Mouse (Mus musculus): ENCODE results near the gene Selplg. TPM values are rescaled to one million over a fixed set of nuclear protein-coding genes. Genes with fewer than 3 reads are reported as not detected.
"Not testable (repeated sequence)": the region's sequence is repeated elsewhere in the genome, so short reads cannot be mapped to it uniquely, and the experiment has no call there.

Selplg gene
- total RNA-seq, 2 experiments from 2014 or later = 0.43 to 1.2 TPM

GRCm38 (mm10) chr5:113791197-113792095 lies 41.0 kb downstream of the Selplg start:
- no peak for DNase-seq

GRCm38 (mm10) chr5:113790453-113791196 lies 41.8 kb downstream of the Selplg start:
- no peak for DNase-seq

GRCm38 (mm10) chr5:113789075-113789788 lies 43.2 kb downstream of the Selplg start:
- DNase-seq = peak; percentile 58

- DNase-seq = no peak
These were observed 43.8 kb downstream of the Selplg start for GRCm38 (mm10) chr5:113788645-113789044.

GRCm38 (mm10) chr5:113786985-113787384 lies 45.5 kb downstream of the Selplg start:
- DNase-seq = no peak

GRCm38 (mm10) chr5:113784104-113784503 lies 48.3 kb downstream of the Selplg start:
- not testable (repeated sequence) for DNase-seq

- peak; percentile 74 for DNase-seq
These were observed 48.9 kb downstream of the Selplg start for GRCm38 (mm10) chr5:113783581-113784001.

- no peak for DNase-seq
These were observed 49.8 kb downstream of the Selplg start for GRCm38 (mm10) chr5:113782624-113783023.

- DNase-seq = no peak
These were observed 50.6 kb downstream of the Selplg start for GRCm38 (mm10) chr5:113781875-113782274.

GRCm38 (mm10) chr5:113781254-113781653 lies 51.2 kb downstream of the Selplg start:
- no peak for DNase-seq

GRCm38 (mm10) chr5:113780763-113781162 lies 51.7 kb downstream of the Selplg start:
- no peak for DNase-seq

GRCm38 (mm10) chr5:113780082-113780752 lies 52.2 kb downstream of the Selplg start:
- DNase-seq = no peak

GRCm38 (mm10) chr5:113779569-113779968 lies 52.9 kb downstream of the Selplg start:
- DNase-seq = no peak

GRCm38 (mm10) chr5:113777728-113778127 lies 54.7 kb downstream of the Selplg start:
- DNase-seq = not testable (repeated sequence)

- DNase-seq = peak; percentile 26
These were observed 55.6 kb downstream of the Selplg start for GRCm38 (mm10) chr5:113776896-113777226.

- no peak for DNase-seq
These were observed 56.1 kb downstream of the Selplg start for GRCm38 (mm10) chr5:113776128-113776895.

GRCm38 (mm10) chr5:113775585-113775984 lies 56.9 kb downstream of the Selplg start:
- DNase-seq = no peak

- DNase-seq = peak; percentile 79
These were observed 58.8 kb downstream of the Selplg start for GRCm38 (mm10) chr5:113773664-113774063.

- peak; percentile 28 for DNase-seq
These were observed 59.4 kb downstream of the Selplg start for GRCm38 (mm10) chr5:113772905-113773519.

- DNase-seq = peak; percentile 93
These were observed 60.0 kb downstream of the Selplg start, which contains the start of the genes Sart3 and Iscu for GRCm38 (mm10) chr5:113772450-113772895. Sart3 (minus strand) TSS chr5:113772510. Iscu (plus strand) TSS chr5:113772748.
